Comparison of ENCODE assay signal across 11 mouse cellular contexts in genomic region chr19:29372138-29372537, GRCm38 (mm10). TPM values are rescaled to one million over a fixed set of nuclear protein-coding genes. Genes with fewer than 3 reads are reported as not detected.
DNase-seq lines count a peak whose midpoint lies in the region; ATAC-seq and TF ChIP-seq lines count a peak whose summit lies in the region.
"Had no signal": no experiment of that assay in that cellular context is flagged by ENCODE, and none has a peak within 500 bp of the region (broad histone marks: within the 10 kb centered on the region; RNA-seq: fewer than 3 reads in every experiment).

No protein-coding gene starts in this region.

- 0 out of 2 replicates have a peak, but pooled peaks cover 13% of the 10 kb centered on the region for H3K4me1 ChIP-seq in forebrain, postnatal 0 days (ENCODE audit: insufficient read depth)
- H3K4me1 ChIP-seq in megakaryocyte, embryonic 14.5 days = peaks cover 63% of the 10 kb centered on the region

- intact Hi-C loops in left cerebral cortex, postnatal 25 days (cut with DNase I) = no loop called here

- H3K36me3 ChIP-seq in forebrain, postnatal 0 days (ENCODE audit: insufficient read depth) = no peaks in the 10 kb centered on the region
- peaks cover 35% of the 10 kb centered on the region for H3K36me3 ChIP-seq in megakaryocyte, embryonic 14.5 days (replicated peaks; ENCODE audit: low read length)

- WGBS in forebrain, postnatal 0 days = 47% methylated on average over 4 of the region's 4 CpGs

- peak; percentile 85 for ATAC-seq in forebrain, postnatal 0 days

- DNase-seq in adrenal gland, postnatal 14 days = peak; percentile 46
- DNase-seq in adrenal gland, adult 8-10 months = no peak
- peak; percentile 33 to 66 for DNase-seq in left cerebral cortex, postnatal 25 days (ENCODE audit: low spot score in 2 of 2)
- no peak for DNase-seq in left cerebral cortex, adult 18-20 months (ENCODE audit: low spot score in 2 of 2)
- DNase-seq in forebrain, postnatal 0 days = peak; percentile 79
- no peak for DNase-seq in urinary bladder, postnatal 14 days (ENCODE audit: low spot score)
- no peak for DNase-seq in B cell, adult 2 months

- no peaks in the 10 kb centered on the region for H3K9me3 ChIP-seq in forebrain, postnatal 0 days (ENCODE audit: low read length)
- no peaks in the 10 kb centered on the region for H3K9me3 ChIP-seq in megakaryocyte, embryonic 14.5 days

- no peaks in the 10 kb centered on the region for H3K27me3 ChIP-seq in forebrain, postnatal 0 days (ENCODE audit: insufficient read depth, low read length)
- no peaks in the 10 kb centered on the region for H3K27me3 ChIP-seq in megakaryocyte, embryonic 14.5 days (replicated peaks)

- H3K4me3 ChIP-seq in forebrain, postnatal 0 days (ENCODE audit: low read depth, low read length) = no peak overlapping the region
- H3K4me3 ChIP-seq in megakaryocyte, embryonic 14.5 days (replicated peaks) = peak overlapping the region; percentile 90

- peak overlapping the region; percentile 19; the same call in 1 of the 2 replicates for H3K4me2 ChIP-seq in forebrain, postnatal 0 days (ENCODE audit: low read depth)

- H3K9ac ChIP-seq in forebrain, postnatal 0 days = no peak overlapping the region

- H3K27ac ChIP-seq in forebrain, postnatal 0 days (ENCODE audit: low read depth, low read length) = peak overlapping the region; percentile 9; the same call in 1 of the 2 replicates

- no peak for TF ChIP-seq CTCF in forebrain, postnatal 0 days (IDR thresholded peaks at IDR 0.05; ENCODE audit: low read depth)

RNA-seq across cellular contexts. Expression of gene Cd274, which starts 4.9 kb away (rescaled TPM):
- 6.0 and 7.0 TPM in 2 replicates for total RNA-seq in adrenal gland, postnatal 14 days (2021)
- total RNA-seq in adrenal gland, adult 8-10 months (2022) = 1 to 10 TPM; 4.1 to 9.4 (median 7.3) TPM
- total RNA-seq in left cerebral cortex, postnatal 25 days (2021) = under 1 TPM; 0.53 to 0.80 TPM
- total RNA-seq in left cerebral cortex, adult 18-20 months (2021) = 1 to 10 TPM; 1.3 to 1.8 TPM
- total RNA-seq in forebrain, postnatal 0 days (2014; rRNA removed) = 1.2 and 2.0 TPM in 2 replicates
- polyA plus RNA-seq in forebrain, postnatal 0 days (2015; fragmentation: Nextera tagmentation; extraction: Ambion mirVana) = 0.42 and 0.79 TPM in 2 replicates
- polyA plus RNA-seq in megakaryocyte, embryonic 14.5 days (2012; ENCODE audit: insufficient read depth, low replicate concordance) = 1.5 TPM in 1 of 2 replicates, not detected in the other

RNA-seq across cellular contexts. Expression of gene Plgrkt, which starts 4.9 kb away (rescaled TPM):
- 56.4 and 63.4 TPM in 2 replicates for total RNA-seq in adrenal gland, postnatal 14 days (2021)
- 10 to 100 TPM; 47.6 to 88.0 (median 75.4) TPM for total RNA-seq in adrenal gland, adult 8-10 months (2022)
- 10 to 100 TPM; 23.2 to 28.9 TPM for total RNA-seq in left cerebral cortex, postnatal 25 days (2021)
- total RNA-seq in left cerebral cortex, adult 18-20 months (2021) = 10 to 100 TPM; 26.7 to 30.2 TPM
- 45.5 and 57.6 TPM in 2 replicates for total RNA-seq in forebrain, postnatal 0 days (2014; rRNA removed)
- polyA plus RNA-seq in forebrain, postnatal 0 days (2015; fragmentation: Nextera tagmentation; extraction: Ambion mirVana) = 85.6 and 105 TPM in 2 replicates
- 39.0 and 52.8 TPM in 2 replicates for polyA plus RNA-seq in megakaryocyte, embryonic 14.5 days (2012; ENCODE audit: insufficient read depth, low replicate concordance)

RNA-seq across cellular contexts. Expression of gene Rln1, which starts 37.7 kb away (rescaled TPM):
- total RNA-seq in adrenal gland, postnatal 14 days (2021) = not detected in 2 replicates
- not detected for total RNA-seq in adrenal gland, adult 8-10 months (2022)
- total RNA-seq in left cerebral cortex, postnatal 25 days (2021) = under 1 TPM; 0.64 to 0.87 TPM
- total RNA-seq in left cerebral cortex, adult 18-20 months (2021) = 1 to 10 TPM in 1 of 2 experiments, under 1 TPM in 1; 0.84 to 1.8 TPM
- 7.2 and 14.3 TPM in 2 replicates for total RNA-seq in forebrain, postnatal 0 days (2014; rRNA removed)
- 7.1 and 9.1 TPM in 2 replicates for polyA plus RNA-seq in forebrain, postnatal 0 days (2015; fragmentation: Nextera tagmentation; extraction: Ambion mirVana)
- not detected in 2 replicates for polyA plus RNA-seq in megakaryocyte, embryonic 14.5 days (2012; ENCODE audit: insufficient read depth, low replicate concordance)
- polyA plus RNA-seq: gonadal fat pad, adult 2 months had no signal

RNA-seq across cellular contexts. Expression of gene Pdcd1lg2, which starts 38.6 kb away (rescaled TPM):
- 0.23 TPM in 1 of 2 replicates, not detected in the other for total RNA-seq in adrenal gland, postnatal 14 days (2021)
- total RNA-seq in adrenal gland, adult 8-10 months (2022) = not detected
- total RNA-seq in left cerebral cortex, postnatal 25 days (2021) = under 1 TPM in 1 of 2 experiments, not detected in 1; 0.21 TPM
- total RNA-seq in left cerebral cortex, adult 18-20 months (2021) = under 1 TPM; 0.26 to 0.28 TPM
- total RNA-seq in forebrain, postnatal 0 days (2014; rRNA removed) = 0.15 and 0.19 TPM in 2 replicates
- not detected in 2 replicates for polyA plus RNA-seq in forebrain, postnatal 0 days (2015; fragmentation: Nextera tagmentation; extraction: Ambion mirVana)
- not detected in 2 replicates for polyA plus RNA-seq in megakaryocyte, embryonic 14.5 days (2012; ENCODE audit: insufficient read depth, low replicate concordance)
- polyA plus RNA-seq: C2C12; gonadal fat pad, adult 2 months had no signal

RNA-seq across cellular contexts. Expression of gene Insl6, which starts 47.0 kb away (rescaled TPM):
- 0.85 and 0.94 TPM in 2 replicates for total RNA-seq in adrenal gland, postnatal 14 days (2021)
- 1 to 10 TPM in 1 of 4 experiments, under 1 TPM in 2, not detected in 1; 0.42 to 1.5 (median 0.71) TPM for total RNA-seq in adrenal gland, adult 8-10 months (2022)
- under 1 TPM in 1 of 2 experiments, not detected in 1; 0.50 TPM for total RNA-seq in left cerebral cortex, postnatal 25 days (2021)
- total RNA-seq in left cerebral cortex, adult 18-20 months (2021) = under 1 TPM; 0.52 to 0.93 TPM
- 0.48 and 0.54 TPM in 2 replicates for total RNA-seq in forebrain, postnatal 0 days (2014; rRNA removed)
- polyA plus RNA-seq in forebrain, postnatal 0 days (2015; fragmentation: Nextera tagmentation; extraction: Ambion mirVana) = 2.0 and 2.2 TPM in 2 replicates
- polyA plus RNA-seq in megakaryocyte, embryonic 14.5 days (2012; ENCODE audit: insufficient read depth, low replicate concordance) = 0.97 TPM in 1 of 2 replicates, not detected in the other
- total RNA-seq: midbrain, postnatal 0 days had no signal

Comparison
In these comparisons a context has a peak if more than half of its experiments do, and no peak if none do; other contexts are left out.
1. DNase-seq: peak in adrenal gland, postnatal 14 days (single experiment), left cerebral cortex, postnatal 25 days (2 of 2) and forebrain, postnatal 0 days (single experiment); none in adrenal gland, adult 8-10 months (single experiment), left cerebral cortex, adult 18-20 months (0 of 2), urinary bladder, postnatal 14 days (single experiment) and B cell, adult 2 months (0 of 2).